Comparison of ENCODE assay signal across 26 mouse cellular contexts in the genomic region with DNA sequence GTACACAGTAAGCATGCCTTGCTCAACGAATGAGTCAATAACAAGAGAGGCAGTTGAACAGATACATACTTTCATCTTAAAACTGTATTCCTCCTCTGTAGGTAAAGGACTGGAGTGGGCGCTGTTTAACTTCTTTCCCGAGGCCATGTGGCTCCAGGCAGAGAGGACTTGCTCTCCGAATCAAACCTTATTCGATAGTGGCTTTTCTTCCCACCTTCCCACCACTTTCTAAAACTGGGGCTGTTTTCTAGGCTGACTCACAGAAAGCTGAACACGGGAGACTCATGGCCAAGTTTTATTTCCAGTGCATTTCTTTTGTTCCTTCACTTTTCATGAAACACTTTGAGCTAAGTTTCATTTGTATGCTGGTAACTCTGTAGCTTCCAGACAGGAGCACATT.
DNase-seq lines count a peak whose midpoint lies in the region; ATAC-seq and TF ChIP-seq lines count a peak whose summit lies in the region.
"Had no signal": no experiment of that assay in that cellular context is flagged by ENCODE, and none has a peak within 500 bp of the region (broad histone marks: within the 10 kb centered on the region; RNA-seq: fewer than 3 reads in every experiment).

No protein-coding gene starts in this region.

- H3K27ac ChIP-seq in stomach, postnatal 0 days (replicated peaks): no peak overlapping the region
- H3K27ac ChIP-seq: forebrain, embryonic 13.5 days; hindbrain, embryonic 14.5 days; limb, embryonic 15.5 days; liver, embryonic 14.5 days; lung, embryonic 15.5 days; midbrain, embryonic 13.5 days had no signal

- DNase-seq in right cerebral cortex, adult 18-20 months: peak; percentile 85
- no peak for DNase-seq in right cerebral cortex, postnatal 4 days
- peak; percentile 40 to 74 for DNase-seq in left cerebral cortex, adult 18-20 months (ENCODE audit: low spot score in 2 of 2)
- peak; percentile 62 to 72 for DNase-seq in right cerebral cortex, adult 2 months (ENCODE audit: low spot score in 2 of 2)
- DNase-seq in kidney, adult 9 months: no peak
- no peak for DNase-seq in heart, adult 9 months (ENCODE audit: low spot score in 2 of 2)
- DNase-seq in stomach, postnatal 0 days (ENCODE audit: low spot score): no peak
- no peak for DNase-seq in gastrocnemius, postnatal 10 days
- DNase-seq: adrenal gland, adult 2 months; cerebellum, adult 18-20 months; cerebellum, postnatal 25 days; gastrocnemius, postnatal 36 days; heart, postnatal 4 days; kidney, adult 18-20 months; kidney, postnatal 10 days; lung, postnatal 36 days; spleen, adult 18-20 months; thymus, postnatal 25 days had no signal

- H3K4me2 ChIP-seq in stomach, postnatal 0 days (replicated peaks; ENCODE audit: low read depth): no peak overlapping the region
- H3K4me2 ChIP-seq: forebrain, embryonic 13.5 days; hindbrain, embryonic 14.5 days; limb, embryonic 15.5 days; lung, embryonic 15.5 days; midbrain, embryonic 13.5 days had no signal

- no peaks in the 10 kb centered on the region for H3K36me3 ChIP-seq in stomach, postnatal 0 days (ENCODE audit: control insufficient read depth, insufficient read depth, low read length)
- H3K36me3 ChIP-seq: limb, embryonic 15.5 days; lung, embryonic 15.5 days; midbrain, embryonic 13.5 days had no signal

- H3K4me3 ChIP-seq in stomach, postnatal 0 days (ENCODE audit: low read depth, low read length): no peak overlapping the region
- H3K4me3 ChIP-seq: forebrain, embryonic 13.5 days; limb, embryonic 15.5 days; lung, embryonic 15.5 days; megakaryocyte, embryonic 14.5 days; midbrain, embryonic 13.5 days had no signal

- no peak for TF ChIP-seq CTCF in stomach, postnatal 0 days (IDR thresholded peaks at IDR 0.05; ENCODE audit: low read depth)

- H3K27me3 ChIP-seq in stomach, postnatal 0 days (ENCODE audit: control insufficient read depth, insufficient read depth, low read length): no peaks in the 10 kb centered on the region
- H3K27me3 ChIP-seq: forebrain, embryonic 13.5 days; limb, embryonic 15.5 days; lung, embryonic 15.5 days; megakaryocyte, embryonic 14.5 days; midbrain, embryonic 13.5 days had no signal

- H3K4me1 ChIP-seq in stomach, postnatal 0 days (replicated peaks; ENCODE audit: control insufficient read depth, insufficient read depth): no peaks in the 10 kb centered on the region
- H3K4me1 ChIP-seq: forebrain, embryonic 13.5 days; limb, embryonic 15.5 days; lung, embryonic 15.5 days; megakaryocyte, embryonic 14.5 days; midbrain, embryonic 13.5 days had no signal

- no peaks in the 10 kb centered on the region for H3K9me3 ChIP-seq in stomach, postnatal 0 days (ENCODE audit: control insufficient read depth, low read length)
- H3K9me3 ChIP-seq: forebrain, embryonic 13.5 days; limb, embryonic 15.5 days; lung, embryonic 15.5 days; megakaryocyte, embryonic 14.5 days; midbrain, embryonic 13.5 days had no signal

- H3K9ac ChIP-seq in stomach, postnatal 0 days (ENCODE audit: low read length): no peak overlapping the region
- H3K9ac ChIP-seq: forebrain, embryonic 13.5 days; hindbrain, embryonic 14.5 days; limb, embryonic 15.5 days; liver, embryonic 14.5 days; lung, embryonic 15.5 days; midbrain, embryonic 13.5 days had no signal

- TF ChIP-seq EP300 in stomach, postnatal 0 days (optimal IDR thresholded peaks at IDR 0.05): no peak

- no peak for ATAC-seq in stomach, postnatal 0 days (ENCODE audit: low FRiP score, low TSS enrichment)
- ATAC-seq: forebrain, embryonic 13.5 days; inflammation-experienced regulatory T-cells, adult 6 months; midbrain, embryonic 13.5 days had no signal

- WGBS in stomach, postnatal 0 days: 78% methylated on average over 6 of the region's 6 CpGs

Comparison
In these comparisons a context has a peak if more than half of its experiments do, and no peak if none do; other contexts are left out.
1. DNase-seq: peak in right cerebral cortex, adult 18-20 months (single experiment), left cerebral cortex, adult 18-20 months (2 of 2) and right cerebral cortex, adult 2 months (2 of 2); none in right cerebral cortex, postnatal 4 days (single experiment), kidney, adult 9 months (single experiment), heart, adult 9 months (0 of 2), stomach, postnatal 0 days (single experiment) and gastrocnemius, postnatal 10 days (single experiment).